Mouse (Mus musculus): ENCODE measurements at regions not wholly inside any gene's neighbourhood (a gene's known extent, or its start where the extent isn't known, plus 50 kb on each side); places are given as distances from the start of the nearest gene placed in this dataset.

- DNase-seq = peak; percentile 74
Measured at GRCm38 (mm10) chr9:31971801-31972628, 58.8 kb upstream of the Barx2 start.

GRCm38 (mm10) chr9:31972629-31972993 is 59.3 kb upstream of the Barx2 start:
- no peak for DNase-seq

- no peak for DNase-seq
Measured at GRCm38 (mm10) chr9:31976191-31976590, 62.9 kb upstream of the Barx2 start.

GRCm38 (mm10) chr9:31978071-31978470 is 64.8 kb upstream of the Barx2 start:
- DNase-seq = no peak

GRCm38 (mm10) chr9:31979211-31979610 is 65.9 kb upstream of the Barx2 start:
- no peak for DNase-seq

GRCm38 (mm10) chr9:31980459-31980858 is 67.2 kb upstream of the Barx2 start:
- DNase-seq = no peak

- DNase-seq = no peak
Measured at GRCm38 (mm10) chr9:31983759-31984586, 70.7 kb upstream of the Barx2 start.

GRCm38 (mm10) chr9:31988826-31989225 is 75.6 kb upstream of the Barx2 start:
- DNase-seq = no peak

GRCm38 (mm10) chr9:31989581-31990360 is 76.5 kb upstream of the Barx2 start:
- no peak for DNase-seq

- no peak for DNase-seq
Measured at GRCm38 (mm10) chr9:31990456-31990855, 77.2 kb upstream of the Barx2 start.

GRCm38 (mm10) chr9:31993631-31994601 is 80.7 kb upstream of the Barx2 start:
- DNase-seq = no peak

- DNase-seq = no peak
Measured at GRCm38 (mm10) chr9:31995101-31995500, 81.8 kb upstream of the Barx2 start.

- DNase-seq = no peak
Measured at GRCm38 (mm10) chr9:31995700-31996099, 82.4 kb upstream of the Barx2 start.

GRCm38 (mm10) chr9:31996466-31997177 is 83.4 kb upstream of the Barx2 start:
- DNase-seq = no peak

GRCm38 (mm10) chr9:31997178-31998097 is 84.2 kb upstream of the Barx2 start:
- DNase-seq = no peak

GRCm38 (mm10) chr9:31998488-31999280 is 85.4 kb upstream of the Barx2 start:
- DNase-seq = no peak

GRCm38 (mm10) chr9:31999760-32000159 is 86.5 kb upstream of the Barx2 start:
- no peak for DNase-seq

GRCm38 (mm10) chr9:32002924-32003323 is 89.7 kb upstream of the Barx2 start:
- no peak for DNase-seq

GRCm38 (mm10) chr9:32003730-32004129 is 90.5 kb upstream of the Barx2 start:
- DNase-seq = no peak

Measured in adrenal gland, postnatal 25 days (tissue).